Mouse (Mus musculus) adrenal gland, adult 8-10 months (tissue): ENCODE measurements around the gene Rpp21. TPM values are rescaled to one million over a fixed set of nuclear protein-coding genes. Genes with fewer than 3 reads are reported as not detected.
A peak's percentile ranks its signal among the peaks of the same experiment; 100 is the strongest.

ENCODE experiments used
- DNase-seq: peaks from one replicate; pipeline ENCODE4 v3.0.0; 2022
- total RNA-seq, 4 experiments: library from RNA; stranded (reverse); gene quantifications; 2 replicates each; pipeline ENCODE4 v1.2.4; 2022

Gene Rpp21
- 10 to 100 TPM; 38.8 to 46.8 (median 43.4) TPM for total RNA-seq

DNA sequence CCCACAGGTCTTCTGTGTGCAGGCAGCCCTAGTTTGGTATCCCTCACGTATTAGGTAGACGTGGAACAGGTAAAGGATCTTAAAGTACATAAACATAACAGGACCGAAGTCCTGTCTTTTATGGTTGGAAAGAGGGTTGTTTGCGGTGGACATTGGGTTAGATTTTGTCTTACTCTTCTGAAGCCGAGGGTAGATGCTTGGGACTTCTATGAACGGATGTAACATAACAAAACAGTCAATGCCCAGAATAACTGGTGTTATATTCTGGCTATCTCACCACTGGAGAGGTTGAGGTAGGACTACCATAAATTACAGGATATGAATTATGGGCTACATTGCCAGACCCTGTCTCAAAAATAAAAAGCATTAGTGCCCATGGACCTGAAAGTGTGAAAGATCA is at the start of gene Rpp21:
TSS of gene Rpp21 (minus strand) at position 101 of the 400 bp plus-strand sequence.
- DNase-seq = no peak

- no peak for DNase-seq
Measured at GRCm38 (mm10) chr17:36286390-36286789, 28.5 kb upstream of the Rpp21 start, which contains the start of gene H2-M10.2. Gene H2-M10.2 (minus strand): TSS chr17:36286490.

- DNase-seq = no peak
Measured at GRCm38 (mm10) chr17:36281521-36282245, 23.8 kb upstream of the Rpp21 start.

DNA sequence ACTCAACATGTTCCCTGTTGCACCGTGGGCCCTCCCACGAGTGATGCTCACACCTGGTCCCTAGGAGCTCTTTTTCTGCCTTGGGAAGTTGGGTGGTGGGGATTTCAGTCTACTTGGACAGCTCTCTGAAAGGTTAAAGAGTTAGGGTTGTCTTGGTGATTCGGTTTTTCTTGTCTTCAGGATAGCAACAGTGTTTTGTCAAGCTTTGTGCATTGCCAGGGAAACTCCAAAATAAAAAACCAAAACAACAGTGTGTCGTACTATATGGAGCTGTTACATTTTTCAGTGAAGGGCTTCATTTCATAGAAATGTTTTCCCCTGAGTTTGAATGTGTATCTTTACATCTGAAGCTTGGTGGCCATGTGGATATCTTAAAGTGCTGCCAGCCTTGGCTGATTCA is 16.9 kb upstream of the Rpp21 start:
- DNase-seq = no peak

- no peak for DNase-seq
Measured at GRCm38 (mm10) chr17:36273796-36274195, 15.9 kb upstream of the Rpp21 start.

- DNase-seq = no peak
Measured at GRCm38 (mm10) chr17:36272643-36273366, 14.9 kb upstream of the Rpp21 start.

- DNase-seq = peak; percentile 80
Measured at GRCm38 (mm10) chr17:36271586-36272256, 13.9 kb upstream of the Rpp21 start, which contains the start of gene Trim39. Gene Trim39 (minus strand): TSS chr17:36272247.

- DNase-seq = peak; percentile 75
Measured at GRCm38 (mm10) chr17:36270956-36271585, 13.2 kb upstream of the Rpp21 start.

DNA sequence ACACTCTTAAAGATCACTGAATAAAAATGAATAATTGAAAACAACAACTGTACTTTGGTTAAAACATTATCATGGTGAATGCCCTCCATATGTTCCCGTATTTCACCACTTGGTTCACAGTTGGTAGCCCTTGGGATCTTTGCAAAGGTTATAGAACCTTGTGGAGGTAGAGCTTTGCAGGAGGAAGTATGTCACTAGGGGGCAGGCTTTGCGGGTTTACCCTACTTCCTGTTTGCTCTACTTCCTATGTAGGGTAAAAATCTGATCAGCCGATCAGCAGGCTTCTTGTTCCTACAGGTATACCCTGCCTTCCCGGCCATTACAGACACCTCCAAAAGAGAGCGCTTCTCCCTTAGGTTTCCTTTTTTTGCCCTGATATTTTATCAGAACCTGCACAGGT is 8.0 kb upstream of the Rpp21 start:
- no peak for DNase-seq

- DNase-seq = no peak
Measured at GRCm38 (mm10) chr17:36264273-36264925, 6.5 kb upstream of the Rpp21 start.

DNA sequence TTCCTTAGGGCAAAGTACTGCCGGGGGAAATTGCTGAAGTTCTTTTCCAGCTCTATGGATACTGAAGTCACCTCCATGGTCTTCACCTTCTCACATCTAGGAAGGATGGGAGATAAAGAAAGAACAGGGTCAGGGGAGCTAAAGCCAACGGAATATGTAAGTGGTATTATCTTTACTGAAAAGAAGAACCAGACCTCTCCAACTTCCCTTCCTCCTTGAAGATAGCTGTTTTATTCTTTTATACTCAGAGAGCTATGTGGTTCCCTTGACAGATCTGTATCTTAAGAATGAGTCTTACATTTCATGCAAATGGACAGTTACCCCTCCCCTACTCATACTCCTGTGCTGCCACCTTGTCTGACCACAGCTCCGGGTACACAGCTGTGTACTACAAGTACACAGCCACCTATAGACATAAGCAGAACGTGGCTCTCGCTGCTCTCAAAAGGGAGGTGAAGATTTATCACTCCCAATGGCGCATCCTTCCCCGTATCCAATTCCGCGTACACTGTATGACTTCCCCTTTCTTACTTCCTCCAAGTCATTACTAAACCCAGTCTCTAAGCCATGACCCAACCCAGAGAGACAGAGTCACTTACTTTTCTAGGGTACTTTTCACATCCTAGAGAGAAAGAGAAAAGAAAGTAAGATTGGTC is 3.8 kb upstream of the Rpp21 start:
- no peak for DNase-seq

DNA sequence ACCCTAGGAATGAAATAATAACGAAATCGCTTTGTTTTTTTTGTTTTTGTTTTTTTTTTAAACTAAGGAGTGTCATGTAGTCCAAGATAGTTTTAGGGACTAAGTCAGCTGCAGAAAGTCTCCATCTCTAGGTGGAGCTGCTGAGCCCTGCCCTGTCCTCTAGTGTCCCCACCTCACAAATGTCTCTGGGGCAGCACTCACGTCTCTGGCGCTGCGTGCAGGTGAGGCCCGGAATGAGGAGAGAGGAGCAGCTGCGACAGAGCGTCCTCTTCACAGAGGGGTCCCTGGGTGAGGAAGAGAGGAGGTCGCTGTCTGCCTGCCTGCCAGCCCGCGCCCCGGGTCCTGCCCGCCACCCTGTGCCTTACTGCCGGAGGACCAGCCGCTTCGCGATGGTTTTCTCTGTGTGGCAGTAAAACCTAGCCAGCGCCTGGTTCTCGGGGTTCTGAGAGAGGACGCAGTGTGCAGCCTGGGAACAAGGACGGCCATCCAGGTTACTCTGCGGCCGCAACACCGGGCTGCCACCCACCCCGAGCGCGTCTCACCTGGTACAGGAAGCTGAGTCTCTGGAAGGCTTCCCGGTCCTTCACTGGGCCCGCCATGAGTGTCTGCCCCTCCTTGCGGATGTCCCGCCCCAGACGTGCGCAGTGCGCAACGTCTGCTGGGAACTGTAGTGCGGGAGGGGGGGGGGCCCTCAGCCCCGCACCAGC is 475 bp downstream of the Rpp21 start:
- DNase-seq = peak; percentile 69

GRCm38 (mm10) chr17:36253087-36253600 is 4.7 kb downstream of the Rpp21 start:
- DNase-seq = no peak

GRCm38 (mm10) chr17:36252250-36252876 is 5.5 kb downstream of the Rpp21 start:
- DNase-seq = no peak

GRCm38 (mm10) chr17:36248886-36249285 is 9.0 kb downstream of the Rpp21 start:
- no peak for DNase-seq

GRCm38 (mm10) chr17:36245741-36246140 is 12.1 kb downstream of the Rpp21 start:
- DNase-seq = no peak

DNA sequence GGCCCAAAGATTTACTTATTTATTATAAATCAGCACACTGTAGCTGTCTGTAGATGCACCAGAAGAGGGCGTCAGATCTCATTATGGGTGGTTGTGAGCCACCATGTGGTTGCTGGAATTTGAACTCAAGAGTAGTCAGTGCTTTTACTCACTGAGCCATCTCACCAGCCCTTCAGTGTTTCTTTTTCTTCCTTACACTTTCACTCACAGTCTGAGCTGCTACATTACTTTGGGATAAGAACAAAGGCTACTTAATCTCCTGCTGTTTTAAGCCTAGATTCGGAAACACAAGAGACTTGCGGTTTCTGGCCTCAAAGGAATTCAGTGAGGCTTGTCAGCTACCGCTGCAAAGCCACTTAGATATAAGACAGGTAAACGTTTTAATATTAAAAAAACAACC is 13.8 kb downstream of the Rpp21 start:
- DNase-seq = no peak

GRCm38 (mm10) chr17:36240637-36241213 is 17.1 kb downstream of the Rpp21 start:
- no peak for DNase-seq

DNA sequence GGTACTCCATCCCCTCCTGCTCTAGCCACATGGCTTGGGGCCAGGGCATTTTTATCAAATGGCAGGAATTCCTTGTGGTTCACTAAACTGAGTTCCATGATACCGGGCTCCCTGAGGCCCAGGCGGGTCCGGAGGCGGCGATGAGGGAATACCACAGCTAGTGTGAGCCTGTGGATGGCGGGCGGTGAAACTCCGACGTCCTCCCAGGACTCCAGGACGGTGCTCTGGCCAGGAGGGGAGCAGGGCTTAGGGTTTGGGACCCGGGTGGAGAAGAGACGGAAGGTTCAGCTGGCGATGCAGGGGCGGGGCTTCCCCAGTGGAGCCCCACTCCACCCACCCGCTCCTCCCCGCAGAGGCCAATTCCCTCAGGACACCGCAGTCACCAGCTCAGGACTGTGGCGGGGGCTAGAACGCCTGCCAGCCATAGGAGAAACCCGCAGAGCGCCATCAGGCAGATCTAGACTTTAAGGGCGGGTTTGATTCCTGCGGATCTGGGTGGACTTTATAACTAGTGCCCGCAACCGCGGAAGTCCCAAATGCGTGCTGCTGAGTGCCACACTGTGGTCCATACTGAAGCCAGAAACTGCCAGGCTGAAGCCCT is 20.4 kb downstream of the Rpp21 start:
- DNase-seq = no peak
